21 mouse cellular contexts compared by ENCODE assay signal in genomic region chr1:173349192-173349591, GRCm38 (mm10). TPM values are rescaled to one million over a fixed set of nuclear protein-coding genes. Genes with fewer than 3 reads are reported as not detected.
DNase-seq lines count a peak whose midpoint lies in the region; ATAC-seq and TF ChIP-seq lines count a peak whose summit lies in the region.
"Had no signal": no experiment of that assay in that cellular context is flagged by ENCODE, and none has a peak within 500 bp of the region (broad histone marks: within the 10 kb centered on the region; RNA-seq: fewer than 3 reads in every experiment).

No protein-coding gene starts in this region.

- no peak for TF ChIP-seq RAD21 in CH12.LX (IDR thresholded peaks at IDR 0.05; ENCODE audit: low read depth, low read length)

- peaks cover 85% of the 10 kb centered on the region for H3K4me1 ChIP-seq in erythroblast, embryonic 14.5 days (ENCODE audit: control insufficient read depth)
- peaks cover 33% of the 10 kb centered on the region for H3K4me1 ChIP-seq in hindbrain, embryonic 10.5 days (replicated peaks)
- peaks cover 19% of the 10 kb centered on the region for H3K4me1 ChIP-seq in hindbrain, embryonic 13.5 days (replicated peaks)
- H3K4me1 ChIP-seq in CH12.LX (ENCODE audit: control insufficient read depth in 1 of 2, insufficient read depth in 2 of 2) (peaks cover 0 to 4% of the 10 kb centered on the region in 2 experiments; a peak in 1 of 4 replicates), ES-E14 (ENCODE audit: control insufficient read depth in 2 of 2, insufficient read depth in 2 of 2, low read length in 2 of 2, poor library complexity in 1 of 2) (peaks cover 5 to 16% of the 10 kb centered on the region in 2 experiments; a peak in 3 of 4 replicates)
- H3K4me1 ChIP-seq: intestine, embryonic 15.5 days; lung, embryonic 15.5 days had no signal

- no peak for TF ChIP-seq POLR2A in CH12.LX (IDR thresholded peaks at IDR 0.05; ENCODE audit: low read depth, low read length)

- DNase-seq in hindbrain, embryonic 10.5 days (ENCODE audit: low spot score) = no peak
- DNase-seq in CH12.LX (ENCODE audit: extremely low read depth) (no peak), ES-E14 (ENCODE audit: low read depth, low spot score) (no peak)
- DNase-seq in cerebellum, postnatal 25 days = no peak
- DNase-seq: gastrocnemius, postnatal 14 days; right cerebral cortex, postnatal 4 days had no signal

- peaks cover 15% of the 10 kb centered on the region for H3K36me3 ChIP-seq in erythroblast, embryonic 14.5 days (ENCODE audit: control insufficient read depth)
- peaks cover 6% of the 10 kb centered on the region; the same call in 1 of the 2 replicates for H3K36me3 ChIP-seq in hindbrain, embryonic 10.5 days
- H3K36me3 ChIP-seq in hindbrain, embryonic 13.5 days = peaks cover 33% of the 10 kb centered on the region
- H3K36me3 ChIP-seq in CH12.LX (replicated peaks in 1 of 2; ENCODE audit: control insufficient read depth in 1 of 2, insufficient read depth in 1 of 2, low read length in 1 of 2) (no peaks in the 10 kb centered on the region), ES-E14 (ENCODE audit: control insufficient read depth, insufficient read depth, low read length, poor library complexity, severe bottlenecking) (no peaks in the 10 kb centered on the region)
- H3K36me3 ChIP-seq: G1E; intestine, embryonic 15.5 days; limb, embryonic 12.5 days; liver, embryonic 15.5 days; lung, embryonic 15.5 days had no signal

- no peak overlapping the region for H3K9ac ChIP-seq in hindbrain, embryonic 13.5 days
- H3K9ac ChIP-seq in CH12.LX (ENCODE audit: insufficient read depth, low read depth) (no peak overlapping the region), ES-E14 (ENCODE audit: insufficient read depth, low read depth, low read length, poor library complexity, severe bottlenecking) (no peak overlapping the region)
- H3K9ac ChIP-seq: intestine, embryonic 15.5 days; lung, embryonic 15.5 days had no signal

- in situ Hi-C loops in CH12.LX (cut with MboI; ENCODE audit: low pct_ligation_motif_present, low pct_unique_long_range_greater_than_20kb, low sequenced_read_pairs) = no loop called here
- in situ Hi-C loops in ES-E14 (cut with MboI; ENCODE audit: low sequenced_read_pairs in 2 of 2, unreplicated experiment in 2 of 2) = no loop called here

- ATAC-seq in erythroblast, adult 5-6 weeks (replicated peaks; ENCODE audit: low FRiP score, poor library complexity, severe bottlenecking) = no peak
- no peak for ATAC-seq in hindbrain, embryonic 13.5 days (ENCODE audit: low FRiP score)
- ATAC-seq: Patski had no signal

- H3K9me3 ChIP-seq in erythroblast, embryonic 14.5 days (ENCODE audit: control insufficient read depth, low read length) = no peaks in the 10 kb centered on the region
- H3K9me3 ChIP-seq in hindbrain, embryonic 10.5 days = no peaks in the 10 kb centered on the region
- no peaks in the 10 kb centered on the region for H3K9me3 ChIP-seq in hindbrain, embryonic 13.5 days
- no peaks in the 10 kb centered on the region for H3K9me3 ChIP-seq in CH12.LX (replicated peaks; ENCODE audit: low read length)
- H3K9me3 ChIP-seq in ES-E14 (ENCODE audit: control insufficient read depth, insufficient read depth, low read depth, low read length) = no peaks in the 10 kb centered on the region
- H3K9me3 ChIP-seq: intestine, embryonic 15.5 days; limb, embryonic 12.5 days; liver, embryonic 15.5 days; lung, embryonic 15.5 days; neural tube, embryonic 13.5 days had no signal

- H3K27ac ChIP-seq in hindbrain, embryonic 10.5 days = peak overlapping the region; percentile 59
- no peak overlapping the region for H3K27ac ChIP-seq in hindbrain, embryonic 13.5 days
- no peak overlapping the region for H3K27ac ChIP-seq in CH12.LX (ENCODE audit: insufficient read depth, low read depth)
- H3K27ac ChIP-seq in ES-E14 (ENCODE audit: insufficient read depth, low read depth, low read length, poor library complexity, severe bottlenecking) = no peak overlapping the region
- H3K27ac ChIP-seq: intestine, embryonic 15.5 days; layer of hippocampus, adult 2 months; left cerebral cortex, adult 2 months; limb, embryonic 12.5 days; lung, embryonic 15.5 days; neural tube, embryonic 13.5 days had no signal

- H3K27me3 ChIP-seq in erythroblast, embryonic 14.5 days (ENCODE audit: control insufficient read depth) = peaks cover 39% of the 10 kb centered on the region
- H3K27me3 ChIP-seq in hindbrain, embryonic 10.5 days (ENCODE audit: insufficient read depth, poor library complexity, severe bottlenecking) = 0 out of 2 replicates have a peak, but pooled peaks cover 3% of the 10 kb centered on the region
- H3K27me3 ChIP-seq in hindbrain, embryonic 13.5 days = no peaks in the 10 kb centered on the region
- no peaks in the 10 kb centered on the region for H3K27me3 ChIP-seq in CH12.LX (replicated peaks)
- H3K27me3 ChIP-seq: intestine, embryonic 15.5 days; limb, embryonic 12.5 days; lung, embryonic 15.5 days; neural tube, embryonic 13.5 days; Patski had no signal

- TF ChIP-seq CTCF in CH12.LX (conservative IDR thresholded peaks at IDR 0.05 in 1 of 2, IDR thresholded peaks at IDR 0.05 in 1 of 2; ENCODE audit: low read depth in 2 of 2, low read length in 2 of 2) = no peak

- 60% methylated on average over 5 of the region's 5 CpGs for WGBS in hindbrain, embryonic 10.5 days
- 62% methylated on average over 5 of the region's 5 CpGs for WGBS in hindbrain, embryonic 13.5 days

- dilution Hi-C loops in CH12.LX (cut with MboI; ENCODE audit: extremely low pct_ligation_motif_present, extremely low pct_unique_long_range_greater_than_20kb, low sequenced_read_pairs) = no loop called here

- no peak overlapping the region for H3K4me2 ChIP-seq in hindbrain, embryonic 13.5 days
- H3K4me2 ChIP-seq in CH12.LX (ENCODE audit: insufficient read depth, low read depth, poor library complexity, severe bottlenecking) = no peak overlapping the region

- peak overlapping the region; percentile 74 for H3K4me3 ChIP-seq in erythroblast, embryonic 14.5 days (replicated peaks)
- no peak overlapping the region for H3K4me3 ChIP-seq in hindbrain, embryonic 10.5 days
- H3K4me3 ChIP-seq in hindbrain, embryonic 13.5 days = no peak overlapping the region
- H3K4me3 ChIP-seq in CH12.LX (replicated peaks in 1 of 3; ENCODE audit: low read depth in 2 of 3, low read length in 2 of 3, poor library complexity in 1 of 3) (no peak overlapping the region), ES-E14 (ENCODE audit: insufficient read depth in 1 of 2, low read depth in 1 of 2, low read length in 2 of 2, poor library complexity in 1 of 2, severe bottlenecking in 1 of 2) (no peak overlapping the region)
- H3K4me3 ChIP-seq: intestine, embryonic 15.5 days; layer of hippocampus, adult 2 months; left cerebral cortex, adult 2 months had no signal

- no peak for TF ChIP-seq EP300 in CH12.LX (IDR thresholded peaks at IDR 0.05; ENCODE audit: low read length)

- no peaks in the 10 kb centered on the region for H3K79me2 ChIP-seq in CH12.LX (replicated peaks; ENCODE audit: control insufficient read depth, extremely low read depth, insufficient read depth, poor library complexity, severe bottlenecking)

TF ChIP-seq in CH12.LX, 34 proteins besides CTCF, POLR2A, EP300 and RAD21:
- TF ChIP-seq MAFK (IDR thresholded peaks at IDR 0.05; ENCODE audit: insufficient replicate concordance, low read length) (no peak), ELF1 (IDR thresholded peaks at IDR 0.05; ENCODE audit: low read depth, low read length) (no peak), ZNF384 (IDR thresholded peaks at IDR 0.05; ENCODE audit: low read depth, low read length) (peak; percentile 14; the same call in 1 of the 2 replicates)

TF ChIP-seq in ES-E14, 5 proteins besides CTCF, POLR2A, EP300 and RAD21:
- TF ChIP-seq ZNF384 (IDR thresholded peaks at IDR 0.05; ENCODE audit: low read depth, low read length) (peak; percentile 80), HCFC1 (IDR thresholded peaks at IDR 0.05; ENCODE audit: borderline replicate concordance, insufficient read depth, low read length) (no peak)
TF ChIP-seq in ES-E14: peak in this region for 1.

RNA-seq across cellular contexts. Expression of gene Aim2, which starts 1.5 kb away (rescaled TPM):
- 0.06 TPM in 2 replicates for polyA plus RNA-seq in erythroblast, embryonic 14.5 days (2012)
- 20.5 and 27.7 TPM in 2 replicates for total RNA-seq in erythroblast, adult 5-6 weeks (2015; ENCODE audit: low replicate concordance)
- 45.9 and 55.4 TPM in 2 replicates for total RNA-seq in erythroblast, adult 5-6 weeks (2017; ENCODE audit: low replicate concordance)
- polyA plus RNA-seq in hindbrain, embryonic 10.5 days (2016; fragmentation: Nextera tagmentation; extraction: Ambion mirVana) = 3.9 and 4.8 TPM in 2 replicates
- polyA plus RNA-seq in hindbrain, embryonic 13.5 days (2015; fragmentation: Nextera tagmentation; extraction: Ambion mirVana) = 1.9 and 2.1 TPM in 2 replicates
- total RNA-seq in CH12.LX (2012; rRNA removed) = 59.7 and 59.8 TPM in 2 replicates
- total RNA-seq in CH12.LX (2014; rRNA removed) = 117 and 130 TPM in 2 replicates
- 83.7 and 87.0 TPM in 2 replicates for polyA plus RNA-seq in CH12.LX (2012; ENCODE audit: insufficient read length, low read depth)
- 17.0 and 26.0 TPM in 2 replicates for total RNA-seq in ES-E14 (2012; rRNA removed)
- polyA plus RNA-seq: G1E had no signal

RNA-seq across cellular contexts. Expression of gene Ackr1, which starts 15.6 kb away (rescaled TPM):
- 1.0 and 1.7 TPM in 2 replicates for polyA plus RNA-seq in erythroblast, embryonic 14.5 days (2012)
- total RNA-seq in erythroblast, adult 5-6 weeks (2015; ENCODE audit: low replicate concordance) = 67.1 and 89.7 TPM in 2 replicates
- 43.2 and 60.3 TPM in 2 replicates for total RNA-seq in erythroblast, adult 5-6 weeks (2017; ENCODE audit: low replicate concordance)
- polyA plus RNA-seq in hindbrain, embryonic 10.5 days (2016; fragmentation: Nextera tagmentation; extraction: Ambion mirVana) = 2.3 and 2.4 TPM in 2 replicates
- polyA plus RNA-seq in hindbrain, embryonic 13.5 days (2015; fragmentation: Nextera tagmentation; extraction: Ambion mirVana) = 15.1 and 16.8 TPM in 2 replicates
- total RNA-seq in CH12.LX (2012; rRNA removed) = not detected in 2 replicates
- total RNA-seq in CH12.LX (2014; rRNA removed) = not detected in 2 replicates
- polyA plus RNA-seq in CH12.LX (2012; ENCODE audit: insufficient read length, low read depth) = not detected in 2 replicates
- not detected in 2 replicates for total RNA-seq in ES-E14 (2012; rRNA removed)
- total RNA-seq: G1E; granulocyte monocyte progenitor cell, adult 5-6 weeks; hematopoietic stem cell, adult 5-6 weeks; megakaryocyte progenitor cell, adult 5-6 weeks had no signal
- polyA plus RNA-seq: G1E, Patski had no signal

RNA-seq across cellular contexts. Expression of gene Cadm3, which starts 18.3 kb away (rescaled TPM):
- 0.01 and 0.05 TPM in 2 replicates for polyA plus RNA-seq in erythroblast, embryonic 14.5 days (2012)
- 4.8 TPM in 1 of 2 replicates, not detected in the other for total RNA-seq in erythroblast, adult 5-6 weeks (2015; ENCODE audit: low replicate concordance)
- total RNA-seq in erythroblast, adult 5-6 weeks (2017; ENCODE audit: low replicate concordance) = 1.4 and 5.4 TPM in 2 replicates
- polyA plus RNA-seq in hindbrain, embryonic 10.5 days (2016; fragmentation: Nextera tagmentation; extraction: Ambion mirVana) = 3.9 and 17.7 TPM in 2 replicates
- polyA plus RNA-seq in hindbrain, embryonic 13.5 days (2015; fragmentation: Nextera tagmentation; extraction: Ambion mirVana) = 50.0 and 52.9 TPM in 2 replicates
- not detected in 2 replicates for total RNA-seq in CH12.LX (2012; rRNA removed)
- not detected in 2 replicates for total RNA-seq in CH12.LX (2014; rRNA removed)
- polyA plus RNA-seq in CH12.LX (2012; ENCODE audit: insufficient read length, low read depth) = not detected in 2 replicates
- total RNA-seq in ES-E14 (2012; rRNA removed) = 0.85 and 1.0 TPM in 2 replicates
- total RNA-seq: megakaryocyte progenitor cell, adult 5-6 weeks had no signal
- polyA plus RNA-seq: G1E, Patski had no signal

Comparison
In these comparisons a context has a peak if more than half of its experiments do, and no peak if none do; other contexts are left out.
1. RNA of gene Aim2, which starts 1.5 kb away (polyA plus RNA-seq): 83.7 to 87.0 TPM in CH12.LX; 3.9 to 4.8 TPM in hindbrain, embryonic 10.5 days, 1.9 to 2.1 TPM in hindbrain, embryonic 13.5 days and 0.06 TPM in erythroblast, embryonic 14.5 days; every median in the first group is over 10 times any median in the second.